Mouse (Mus musculus) lung, embryonic 15.5 days (tissue): Measurements from ENCODE around the gene Cd40. TPM values are rescaled to one million over a fixed set of nuclear protein-coding genes. Genes with fewer than 3 reads are reported as not detected.

Experiments
- ATAC-seq: fragments of 200-750 bp; cut with Nextera tagmentation; 2 replicates; pipeline ENCODE4 v1.8.0; 2017; ENCODE audit warnings: moderate number of reproducible peaks, borderline replicate concordance; ENCODE audit not compliant: low FRiP score, low TSS enrichment; ENCODE audit errors: extremely low read depth
- H3K27ac ChIP-seq: fragments of 300-500 bp; sonication (generic); 2 replicates; pipeline ENCODE4 v1.5.1; 2015; ENCODE audit warnings: moderate library complexity, mild to moderate bottlenecking, inconsistent platforms
- H3K27me3 ChIP-seq: fragments of 300-500 bp; sonication (generic); 2 replicates; pipeline ENCODE4 v1.6.1; 2015; ENCODE audit warnings: inconsistent platforms
- H3K36me3 ChIP-seq: fragments of 300-500 bp; sonication (generic); 2 replicates; pipeline ENCODE4 v1.6.1; 2015; ENCODE audit warnings: inconsistent platforms
- H3K4me1 ChIP-seq: fragments of 300-500 bp; sonication (generic); 2 replicates; pipeline ENCODE4 v1.6.1; 2015; ENCODE audit warnings: inconsistent platforms
- H3K4me2 ChIP-seq: fragments of 300-500 bp; sonication (generic); 2 replicates; pipeline ENCODE4 v1.6.1; 2015; ENCODE audit warnings: inconsistent platforms, mild to moderate bottlenecking, moderate library complexity
- H3K4me3 ChIP-seq: fragments of 300-500 bp; sonication (generic); 2 replicates; pipeline ENCODE4 v1.5.1; 2015; ENCODE audit warnings: mild to moderate bottlenecking, inconsistent platforms
- H3K9ac ChIP-seq: fragments of 300-500 bp; sonication (generic); 2 replicates; pipeline ENCODE4 v1.6.1; 2015; ENCODE audit warnings: inconsistent platforms
- H3K9me3 ChIP-seq: fragments of 300-500 bp; sonication (generic); 2 replicates; pipeline ENCODE4 v1.6.1; 2016; ENCODE audit warnings: inconsistent platforms
- WGBS: fragments of 180-500 bp; shearing (Covaris S2); methylation state at CpG from one replicate; pipeline ENCODE4 v1.1.7; 2015; 5-methylcytosine and 5-hydroxymethylcytosine counted together
- polyA plus RNA-seq: library from polyadenylated mRNA; unstranded; fragments of >200 nt; fragmentation: Nextera tagmentation; extraction: Ambion mirVana; gene quantifications from 2 replicates; pipeline ENCODE4 v1.2.1, GENCODE M21; 2015

The Cd40 gene
- polyA plus RNA-seq: 30.2 and 35.4 TPM in 2 replicates

DNA sequence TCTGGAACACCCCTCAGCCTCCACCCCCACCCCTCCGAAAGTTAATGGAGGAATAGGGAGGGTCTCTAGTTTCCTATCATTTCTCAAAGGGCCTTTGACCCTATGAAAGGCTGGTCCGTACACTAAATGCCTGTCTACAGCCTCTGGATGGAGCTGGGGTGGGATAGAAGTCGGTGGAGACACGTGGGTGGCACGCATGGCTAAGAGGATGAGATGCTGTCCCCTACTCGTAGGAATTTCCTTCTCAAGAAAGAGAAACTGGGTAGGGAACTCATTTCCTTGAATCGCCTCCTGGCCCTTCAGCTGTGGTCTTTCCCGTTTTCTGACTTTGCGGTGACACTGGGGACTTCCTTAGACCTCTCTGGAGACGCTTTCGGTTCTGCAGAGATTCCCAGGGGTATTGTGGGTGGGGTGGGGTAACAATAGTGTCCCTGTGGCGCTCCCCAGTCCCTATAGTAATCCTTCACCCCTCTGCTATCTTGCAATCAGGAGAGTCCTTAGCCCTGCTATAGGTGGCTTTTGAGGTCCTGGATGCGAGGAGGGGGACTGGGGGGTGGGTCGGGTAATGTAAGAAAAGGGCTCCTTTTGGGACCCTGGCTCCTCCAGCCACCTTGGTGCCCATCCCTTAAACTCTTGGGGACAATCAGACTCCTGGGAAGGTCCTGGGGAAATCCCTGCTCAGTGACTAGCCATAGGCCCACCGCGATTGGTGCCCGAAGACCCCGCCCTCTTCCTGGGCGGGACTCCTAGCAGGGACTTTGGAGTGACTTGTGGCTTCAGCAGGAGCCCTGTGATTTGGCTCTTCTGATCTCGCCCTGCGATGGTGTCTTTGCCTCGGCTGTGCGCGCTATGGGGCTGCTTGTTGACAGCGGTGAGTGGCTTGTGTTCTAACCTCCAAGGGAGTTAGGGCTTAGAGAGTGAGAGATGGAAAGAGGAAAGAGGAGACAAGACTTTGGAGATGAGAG lies at the start of gene Cd40:
Gene Cd40 (plus strand): TSS at position 740 of the 965 bp plus-strand sequence.
- peaks cover 34% of the 10 kb centered on the region for H3K4me1 ChIP-seq
- no peaks in the 10 kb centered on the region for H3K36me3 ChIP-seq
- no peaks in the 10 kb centered on the region for H3K9me3 ChIP-seq
- peak within 1 kb of the TSS; percentile 34 for H3K9ac ChIP-seq
- H3K27me3 ChIP-seq: peaks cover 3% of the 10 kb centered on the region; the same call in 1 of the 2 replicates
- 12% methylated on average over 25 of the region's 25 CpGs for WGBS
- peak within 1 kb of the TSS; percentile 57 for H3K27ac ChIP-seq
- peak within 1 kb of the TSS; percentile 46 for H3K4me3 ChIP-seq
- ATAC-seq: peak; percentile 90
- H3K4me2 ChIP-seq: peak within 1 kb of the TSS; percentile 63

DNA sequence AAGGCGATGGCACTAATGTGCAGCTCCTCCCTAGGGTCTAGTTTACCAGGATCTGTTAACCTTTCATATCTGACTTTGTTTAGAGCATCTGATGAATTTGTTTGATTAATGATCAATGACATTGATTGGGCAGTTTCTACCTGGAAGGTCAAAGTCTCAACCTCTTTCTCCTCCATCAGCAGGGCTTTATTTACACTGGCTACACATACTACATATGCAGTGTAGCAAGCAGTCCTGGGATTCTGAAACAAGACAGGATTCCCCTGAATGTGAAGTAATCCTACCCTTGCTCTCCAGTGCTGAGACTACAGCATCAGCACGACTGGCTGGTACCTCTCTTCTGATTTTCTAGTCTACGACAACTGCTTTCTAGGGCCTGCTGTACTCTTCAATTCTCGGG lies 48.6 kb upstream of the Cd40 start:
- WGBS: 90% methylated on average over 4 of the region's 4 CpGs
- H3K4me3 ChIP-seq: no peak overlapping the region
- no peak for ATAC-seq
- H3K4me2 ChIP-seq: no peak overlapping the region
- H3K9me3 ChIP-seq: no peaks in the 10 kb centered on the region
- no peaks in the 10 kb centered on the region for H3K27me3 ChIP-seq
- no peak overlapping the region for H3K27ac ChIP-seq
- H3K4me1 ChIP-seq: no peaks in the 10 kb centered on the region
- H3K9ac ChIP-seq: no peak overlapping the region
- peaks cover 95% of the 10 kb centered on the region for H3K36me3 ChIP-seq

DNA sequence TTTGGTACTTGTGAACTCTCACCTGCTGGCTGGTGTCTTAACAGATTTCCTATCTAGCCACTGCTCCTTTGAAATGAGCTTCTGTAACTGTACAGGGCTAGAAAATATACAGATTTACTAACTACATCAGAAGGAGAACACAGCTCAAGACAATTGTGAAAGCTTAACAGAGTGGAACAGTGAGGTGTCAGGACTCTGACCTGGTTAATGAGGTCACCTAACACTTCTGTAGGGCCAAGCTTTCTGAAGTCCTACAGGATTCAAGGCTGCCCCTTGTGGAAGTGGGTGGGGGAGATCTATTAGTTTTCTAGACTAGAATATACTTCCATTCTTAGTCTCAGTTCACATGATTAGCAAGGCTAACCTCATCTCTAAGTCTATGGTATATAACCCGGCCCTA lies 47.4 kb upstream of the Cd40 start:
- H3K36me3 ChIP-seq: peaks cover 94% of the 10 kb centered on the region
- H3K27me3 ChIP-seq: no peaks in the 10 kb centered on the region
- no peak overlapping the region for H3K4me2 ChIP-seq
- no peak for ATAC-seq
- no peak overlapping the region for H3K27ac ChIP-seq
- H3K9ac ChIP-seq: no peak overlapping the region
- no peaks in the 10 kb centered on the region for H3K9me3 ChIP-seq
- no peak overlapping the region for H3K4me3 ChIP-seq
- H3K4me1 ChIP-seq: no peaks in the 10 kb centered on the region
- WGBS: 95% methylated on average over 1 of the region's 1 CpGs

DNA sequence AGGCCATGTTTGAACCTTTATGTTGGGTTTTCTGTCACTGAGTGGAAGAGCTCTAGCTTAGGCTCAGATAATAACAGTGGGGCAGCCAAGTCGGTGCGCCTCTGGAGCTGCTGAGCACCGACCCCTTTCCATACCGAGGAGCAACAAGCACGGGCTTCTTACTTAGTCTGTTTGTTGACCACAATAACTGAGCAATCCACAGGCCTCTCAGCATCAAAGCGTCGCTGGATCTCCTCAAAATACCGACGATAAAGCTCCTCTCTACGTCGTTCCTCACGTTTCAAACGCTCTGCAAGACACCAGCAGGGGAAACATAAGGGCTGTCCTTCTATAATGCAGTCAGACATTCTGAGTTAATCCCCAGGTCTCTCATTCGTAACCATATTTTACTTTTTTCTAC lies 46.3 kb upstream of the Cd40 start:
- peaks cover 86% of the 10 kb centered on the region for H3K36me3 ChIP-seq
- 96% methylated on average over 14 of the region's 14 CpGs for WGBS
- no peak for ATAC-seq

DNA sequence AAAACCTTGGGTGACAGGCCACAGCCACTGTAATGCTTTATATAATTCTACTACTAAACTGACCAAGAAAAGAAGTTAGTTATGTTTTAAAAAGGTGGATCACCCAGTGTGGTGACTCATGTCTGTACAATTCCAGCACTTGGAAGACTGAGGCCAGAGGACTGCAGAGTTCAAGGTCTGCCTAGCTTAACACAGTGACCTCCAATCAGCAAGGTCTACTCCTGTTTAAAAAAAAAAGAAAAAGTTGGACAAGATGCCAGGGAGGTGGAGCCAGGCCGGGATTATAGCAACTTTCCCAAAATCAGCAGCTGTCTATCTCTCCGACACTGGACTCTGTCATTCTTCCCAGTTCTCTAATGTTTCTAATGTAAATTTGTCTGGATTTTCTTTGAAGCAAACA lies 45.8 kb upstream of the Cd40 start:
- ATAC-seq: no peak
- Histone ChIP-seq H3K27me3 (no peaks in the 10 kb centered on the region), H3K4me1 (no peaks in the 10 kb centered on the region), H3K4me3 (no peak overlapping the region), H3K9ac (no peak overlapping the region), H3K36me3 (peaks cover 82% of the 10 kb centered on the region), H3K4me2 (no peak overlapping the region), H3K27ac (no peak overlapping the region), H3K9me3 (no peaks in the 10 kb centered on the region)
- 81% methylated on average over 2 of the region's 2 CpGs for WGBS

More for the DNA sequence above, 46.3 kb upstream of the Cd40 start:
- H3K9ac ChIP-seq: no peak overlapping the region
- H3K4me2 ChIP-seq: no peak overlapping the region
- H3K9me3 ChIP-seq: no peaks in the 10 kb centered on the region
- H3K27ac ChIP-seq: no peak overlapping the region
- H3K27me3 ChIP-seq: no peaks in the 10 kb centered on the region
- no peaks in the 10 kb centered on the region for H3K4me1 ChIP-seq
- H3K4me3 ChIP-seq: no peak overlapping the region

DNA sequence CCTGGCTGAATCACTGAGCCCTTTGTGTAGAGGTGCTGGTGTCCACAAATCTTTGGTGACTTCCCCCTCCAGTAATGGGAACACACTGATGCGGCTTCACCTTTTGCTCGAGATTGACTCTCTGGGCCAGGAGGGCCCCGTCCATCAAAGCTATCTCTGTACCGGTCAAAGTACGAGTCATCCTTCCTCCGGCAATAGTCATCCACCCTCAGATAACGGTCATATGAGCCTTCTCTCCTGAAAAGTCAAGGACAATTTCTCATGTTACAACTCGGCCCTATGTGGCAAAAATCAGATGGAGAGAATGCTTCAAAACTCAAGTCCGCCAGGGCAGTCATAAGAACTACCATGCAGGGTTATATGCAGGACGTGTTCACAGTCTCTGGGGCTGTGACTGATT lies 45.1 kb upstream of the Cd40 start:
- ATAC-seq: no peak
- Histone ChIP-seq H3K4me3 (no peak overlapping the region), H3K4me2 (no peak overlapping the region), H3K9me3 (no peaks in the 10 kb centered on the region), H3K27ac (no peak overlapping the region), H3K4me1 (no peaks in the 10 kb centered on the region), H3K27me3 (no peaks in the 10 kb centered on the region), H3K9ac (no peak overlapping the region), H3K36me3 (peaks cover 75% of the 10 kb centered on the region)
- 79% methylated on average over 10 of the region's 10 CpGs for WGBS

DNA sequence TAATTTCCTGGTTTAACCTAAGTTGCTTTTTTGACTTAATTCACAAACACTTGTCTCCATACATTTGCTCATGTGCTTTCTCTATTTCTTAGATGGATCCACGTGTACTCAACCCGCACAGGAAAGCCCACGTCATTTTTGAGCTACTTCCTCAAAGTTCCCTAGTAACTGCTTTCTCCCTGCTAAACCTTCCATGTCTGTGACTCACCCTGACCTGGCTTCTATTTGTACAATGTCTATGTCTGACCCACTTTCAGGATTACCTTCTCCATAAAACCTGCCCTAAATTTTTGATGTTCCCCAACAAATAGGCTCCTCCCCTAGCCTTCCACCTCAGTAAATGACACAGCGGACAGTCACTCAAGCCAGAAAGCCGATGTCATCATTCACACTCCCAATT lies 40.5 kb upstream of the Cd40 start:
- peaks cover 41% of the 10 kb centered on the region for H3K36me3 ChIP-seq
- no peak overlapping the region for H3K9ac ChIP-seq
- H3K4me2 ChIP-seq: no peak overlapping the region
- H3K27me3 ChIP-seq: no peaks in the 10 kb centered on the region
- no peak overlapping the region for H3K4me3 ChIP-seq
- no peak overlapping the region for H3K27ac ChIP-seq
- 93% methylated on average over 5 of the region's 5 CpGs for WGBS
- H3K9me3 ChIP-seq: no peaks in the 10 kb centered on the region
- H3K4me1 ChIP-seq: no peaks in the 10 kb centered on the region
- ATAC-seq: no peak

DNA sequence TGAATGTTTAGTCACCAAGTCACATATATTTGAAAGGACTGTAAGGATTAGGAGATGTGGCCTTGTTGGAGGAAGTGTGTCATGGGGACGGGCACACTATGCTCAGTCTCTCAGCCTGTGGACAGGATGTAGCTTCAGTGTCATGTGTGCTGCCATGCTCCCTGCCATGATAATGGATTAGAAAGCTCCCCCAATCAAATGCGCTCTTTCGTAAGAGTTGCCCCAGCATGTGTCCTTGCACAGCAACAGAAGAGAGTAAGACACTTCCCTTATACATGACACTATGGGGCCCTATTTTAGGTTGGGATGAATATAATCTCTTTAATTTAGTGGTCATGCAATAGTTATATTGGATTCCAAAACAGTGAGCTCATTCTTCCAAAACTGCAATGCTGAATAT lies 34.9 kb upstream of the Cd40 start:
- no peak for ATAC-seq
- no peaks in the 10 kb centered on the region for H3K27me3 ChIP-seq

DNA sequence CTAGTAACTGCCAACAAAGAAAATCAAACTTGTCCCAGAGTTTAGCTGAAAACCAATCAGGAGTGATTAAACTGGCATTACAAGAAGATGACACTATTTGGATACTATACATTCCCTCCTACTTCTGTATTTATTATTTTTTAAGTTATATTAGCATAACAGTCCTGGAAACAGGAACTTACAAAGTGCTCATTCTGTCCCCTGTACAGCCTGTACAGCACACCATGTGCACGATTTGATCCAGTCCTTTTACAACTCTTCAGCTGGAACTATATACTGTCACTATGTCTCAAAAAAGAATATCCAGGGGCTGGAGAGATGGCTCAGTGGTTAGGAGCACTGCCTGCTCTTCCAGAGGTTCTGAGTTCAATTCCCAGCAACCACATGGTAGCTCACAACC lies 28.3 kb upstream of the Cd40 start:
- ATAC-seq: no peak
- H3K27me3 ChIP-seq: no peaks in the 10 kb centered on the region
- H3K4me2 ChIP-seq: no peak overlapping the region
- peaks cover 2% of the 10 kb centered on the region; the same call in 1 of the 2 replicates for H3K4me1 ChIP-seq
- no peak overlapping the region for H3K27ac ChIP-seq
- no peaks in the 10 kb centered on the region for H3K9me3 ChIP-seq
- no peak overlapping the region for H3K9ac ChIP-seq
- no peak overlapping the region for H3K4me3 ChIP-seq
- WGBS: 74% methylated on average over 1 of the region's 1 CpGs
- H3K36me3 ChIP-seq: peaks cover 8% of the 10 kb centered on the region; the same call in 1 of the 2 replicates

More for the DNA sequence above, 34.9 kb upstream of the Cd40 start:
- H3K36me3 ChIP-seq: peaks cover 26% of the 10 kb centered on the region
- WGBS: 85% methylated on average over 3 of the region's 3 CpGs
- H3K27ac ChIP-seq: no peak overlapping the region
- H3K9me3 ChIP-seq: no peaks in the 10 kb centered on the region
- H3K4me1 ChIP-seq: no peaks in the 10 kb centered on the region
- H3K4me2 ChIP-seq: no peak overlapping the region
- H3K9ac ChIP-seq: no peak overlapping the region
- no peak overlapping the region for H3K4me3 ChIP-seq

DNA sequence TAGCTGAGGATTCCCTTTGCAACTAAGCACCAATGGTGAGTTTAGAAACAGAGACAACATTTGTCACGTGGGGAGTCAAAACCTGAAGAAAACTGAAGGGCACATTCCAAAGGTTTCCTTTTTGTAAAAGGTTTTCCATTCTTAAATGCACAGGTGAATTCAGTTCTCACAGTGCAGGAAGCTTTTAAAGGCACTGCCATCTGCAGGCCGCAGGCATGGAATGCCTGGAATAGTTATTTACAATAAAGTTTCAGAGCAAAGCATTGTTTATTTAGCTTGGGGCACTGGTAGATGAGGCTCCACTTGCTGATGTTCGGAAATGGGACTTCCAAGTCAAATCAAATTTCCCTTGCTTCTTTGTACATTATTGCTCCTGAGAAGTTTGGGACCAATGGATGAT lies 22.9 kb upstream of the Cd40 start:
- Histone ChIP-seq H3K9me3 (no peaks in the 10 kb centered on the region), H3K4me3 (no peak overlapping the region), H3K4me2 (peak overlapping the region; percentile 74; the same call in 1 of the 2 replicates), H3K27ac (no peak overlapping the region), H3K27me3 (no peaks in the 10 kb centered on the region), H3K9ac (no peak overlapping the region), H3K36me3 (no peaks in the 10 kb centered on the region), H3K4me1 (peaks cover 22% of the 10 kb centered on the region)
- ATAC-seq: no peak
- WGBS: 32% methylated on average over 3 of the region's 3 CpGs

DNA sequence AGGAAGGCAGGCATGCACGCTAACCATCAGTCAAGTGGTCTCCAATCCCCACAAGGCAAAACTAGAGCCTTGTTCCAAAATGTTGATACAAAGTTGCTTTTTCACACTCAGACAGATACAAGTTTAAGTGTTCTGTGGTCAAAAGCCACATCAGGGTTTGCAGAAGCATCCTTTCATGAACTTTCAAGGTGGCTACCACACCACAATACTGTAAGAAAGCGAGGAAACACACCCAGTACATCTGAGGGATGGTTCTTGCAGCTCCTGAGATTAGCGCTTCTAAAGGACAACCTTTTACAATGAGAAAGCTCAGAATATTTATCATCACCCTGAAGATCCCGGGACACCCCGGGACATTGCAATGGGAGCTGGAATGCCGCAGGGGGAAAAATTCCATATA lies 22.1 kb upstream of the Cd40 start:
- Histone ChIP-seq H3K4me3 (peak overlapping the region; percentile 91), H3K9me3 (no peaks in the 10 kb centered on the region), H3K9ac (peak overlapping the region; percentile 94), H3K4me2 (peak overlapping the region; percentile 74), H3K36me3 (no peaks in the 10 kb centered on the region), H3K27me3 (no peaks in the 10 kb centered on the region), H3K27ac (no peak overlapping the region), H3K4me1 (peaks cover 22% of the 10 kb centered on the region)
- WGBS: 24% methylated on average over 6 of the region's 6 CpGs
- no peak for ATAC-seq
